ENCODE assay signal across 31 mouse cellular contexts in the genomic region with DNA sequence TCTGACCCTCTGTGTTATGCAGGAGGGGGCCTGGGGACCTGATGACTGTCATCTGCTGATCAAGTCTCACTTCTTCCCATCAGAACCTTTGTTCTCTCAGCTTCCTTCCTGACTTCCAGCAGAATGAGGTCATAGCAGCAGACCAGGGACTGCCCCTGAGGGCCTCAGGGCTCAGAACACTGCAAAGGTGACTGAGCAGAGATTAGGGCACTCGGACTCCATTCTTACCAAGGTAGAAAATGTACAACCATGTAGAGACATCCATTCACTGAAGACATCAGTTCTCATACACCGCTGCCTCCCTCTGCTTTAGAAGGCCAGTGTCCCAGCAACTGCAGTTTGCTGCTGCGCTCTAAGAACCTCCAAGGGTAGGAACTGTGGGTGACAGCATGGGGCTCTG. TPM values are rescaled to one million over a fixed set of nuclear protein-coding genes. Genes with fewer than 3 reads are reported as not detected.
A peak's percentile ranks its signal among the peaks of the same experiment; 100 is the strongest.
DNase-seq lines count a peak whose midpoint lies in the region; ATAC-seq and TF ChIP-seq lines count a peak whose summit lies in the region.
"Had no signal": no experiment of that assay in that cellular context is flagged by ENCODE, and none has a peak within 500 bp of the region (broad histone marks: within the 10 kb centered on the region; RNA-seq: fewer than 3 reads in every experiment).

No protein-coding gene starts in this region.

- no peaks in the 10 kb centered on the region for H3K9me3 ChIP-seq in forebrain, postnatal 0 days (ENCODE audit: low read length)
- H3K9me3 ChIP-seq in forebrain, embryonic 14.5 days (replicated peaks; ENCODE audit: control insufficient read depth, low read length), result no peaks in the 10 kb centered on the region
- H3K9me3 ChIP-seq in heart, embryonic 10.5 days, result no peaks in the 10 kb centered on the region
- 0 out of 2 replicates have a peak, but pooled peaks cover 3% of the 10 kb centered on the region for H3K9me3 ChIP-seq in heart, embryonic 16.5 days (replicated peaks; ENCODE audit: control insufficient read depth, low read length)
- H3K9me3 ChIP-seq: embryonic facial prominence, embryonic 10.5 days; embryonic facial prominence, embryonic 15.5 days; forebrain, embryonic 13.5 days; hindbrain, embryonic 10.5 days; hindbrain, embryonic 15.5 days; limb, embryonic 10.5 days; limb, embryonic 15.5 days; liver, embryonic 13.5 days; neural tube, embryonic 13.5 days had no signal

- no peak overlapping the region for H3K4me3 ChIP-seq in forebrain, postnatal 0 days (ENCODE audit: low read depth, low read length)
- no peak overlapping the region for H3K4me3 ChIP-seq in forebrain, embryonic 14.5 days (ENCODE audit: low read depth, low read length)
- no peak overlapping the region for H3K4me3 ChIP-seq in heart, embryonic 10.5 days
- no peak overlapping the region for H3K4me3 ChIP-seq in brown adipose tissue, adult 24 weeks (ENCODE audit: insufficient read depth, low read depth, low read length)
- H3K4me3 ChIP-seq in heart, embryonic 16.5 days (ENCODE audit: low read length), result no peak overlapping the region
- H3K4me3 ChIP-seq: embryonic facial prominence, embryonic 10.5 days; embryonic facial prominence, embryonic 15.5 days; forebrain, embryonic 13.5 days; hindbrain, embryonic 10.5 days; hindbrain, embryonic 15.5 days; limb, embryonic 10.5 days; limb, embryonic 15.5 days; liver, embryonic 13.5 days; neural tube, embryonic 13.5 days had no signal

- WGBS in forebrain, postnatal 0 days, result 90% methylated on average over 3 of the region's 3 CpGs
- 93% methylated on average over 3 of the region's 3 CpGs for WGBS in forebrain, embryonic 14.5 days
- WGBS in heart, embryonic 10.5 days, result 61% methylated on average over 3 of the region's 3 CpGs
- 57% methylated on average over 3 of the region's 3 CpGs for WGBS in heart, embryonic 16.5 days

- H3K4me1 ChIP-seq in forebrain, postnatal 0 days (ENCODE audit: insufficient read depth), result no peaks in the 10 kb centered on the region
- H3K4me1 ChIP-seq in forebrain, embryonic 14.5 days (ENCODE audit: control insufficient read depth, insufficient read depth, low read length), result no peaks in the 10 kb centered on the region
- peaks cover 40% of the 10 kb centered on the region for H3K4me1 ChIP-seq in heart, embryonic 10.5 days
- peaks cover 17% of the 10 kb centered on the region for H3K4me1 ChIP-seq in brown adipose tissue, adult 24 weeks (ENCODE audit: control insufficient read depth, insufficient read depth, insufficient read length, low read length)
- peaks cover 21% of the 10 kb centered on the region for H3K4me1 ChIP-seq in heart, embryonic 16.5 days (ENCODE audit: control insufficient read depth, insufficient read depth, low read length)
- H3K4me1 ChIP-seq: embryonic facial prominence, embryonic 15.5 days; hindbrain, embryonic 15.5 days; liver, embryonic 13.5 days had no signal

- H3K27ac ChIP-seq in forebrain, postnatal 0 days (ENCODE audit: low read depth, low read length), result 0 out of 2 replicates have a peak overlapping the region, but pooled peaks have one; percentile 4
- no peak overlapping the region for H3K27ac ChIP-seq in forebrain, embryonic 14.5 days (ENCODE audit: low read depth, low read length)
- peak overlapping the region; percentile 83 for H3K27ac ChIP-seq in heart, embryonic 10.5 days
- peak overlapping the region; percentile 67 for H3K27ac ChIP-seq in brown adipose tissue, adult 24 weeks (replicated peaks; ENCODE audit: low read depth, low read length)
- peak overlapping the region; percentile 17 for H3K27ac ChIP-seq in heart, embryonic 16.5 days (ENCODE audit: low read length)
- H3K27ac ChIP-seq: embryonic facial prominence, embryonic 10.5 days; embryonic facial prominence, embryonic 15.5 days; forebrain, embryonic 13.5 days; hindbrain, embryonic 10.5 days; hindbrain, embryonic 15.5 days; limb, embryonic 10.5 days; liver, embryonic 13.5 days; neural tube, embryonic 13.5 days had no signal

- TF ChIP-seq CTCF in forebrain, postnatal 0 days (IDR thresholded peaks at IDR 0.05; ENCODE audit: low read depth), result no peak

- intact Hi-C loops in heart, postnatal 36 days (cut with DNase I), result loop anchor here (1.0 to 2.0 kb wide), 2 partner anchors 36 to 76 kb away; no protein-coding TSS in a partner anchor

- no peak overlapping the region for H3K4me2 ChIP-seq in forebrain, postnatal 0 days (ENCODE audit: low read depth)
- no peak overlapping the region for H3K4me2 ChIP-seq in forebrain, embryonic 14.5 days (ENCODE audit: low read length)
- H3K4me2 ChIP-seq in heart, embryonic 16.5 days (ENCODE audit: low read depth, low read length), result no peak overlapping the region
- H3K4me2 ChIP-seq: embryonic facial prominence, embryonic 15.5 days; forebrain, embryonic 13.5 days; hindbrain, embryonic 15.5 days; limb, embryonic 15.5 days; liver, embryonic 13.5 days; neural tube, embryonic 13.5 days had no signal

- no peak overlapping the region for H3K9ac ChIP-seq in forebrain, postnatal 0 days
- H3K9ac ChIP-seq in forebrain, embryonic 14.5 days (ENCODE audit: low read length), result no peak overlapping the region
- H3K9ac ChIP-seq in heart, embryonic 16.5 days (ENCODE audit: low read length), result peak overlapping the region; percentile 5; the same call in 1 of the 2 replicates
- H3K9ac ChIP-seq: embryonic facial prominence, embryonic 15.5 days; forebrain, embryonic 13.5 days; hindbrain, embryonic 15.5 days; limb, embryonic 15.5 days; liver, embryonic 13.5 days; neural tube, embryonic 13.5 days had no signal

- no peaks in the 10 kb centered on the region for H3K36me3 ChIP-seq in forebrain, postnatal 0 days (ENCODE audit: insufficient read depth)
- H3K36me3 ChIP-seq in forebrain, embryonic 14.5 days (ENCODE audit: control insufficient read depth, insufficient read depth, low read length), result no peaks in the 10 kb centered on the region
- H3K36me3 ChIP-seq in heart, embryonic 10.5 days, result no peaks in the 10 kb centered on the region; the same call in 1 of the 2 replicates
- H3K36me3 ChIP-seq in heart, embryonic 16.5 days (ENCODE audit: control insufficient read depth, insufficient read depth), result no peaks in the 10 kb centered on the region
- H3K36me3 ChIP-seq: embryonic facial prominence, embryonic 10.5 days; embryonic facial prominence, embryonic 15.5 days; hindbrain, embryonic 10.5 days; hindbrain, embryonic 15.5 days; limb, embryonic 10.5 days; limb, embryonic 15.5 days; liver, embryonic 13.5 days; neural tube, embryonic 13.5 days had no signal

- H3K27me3 ChIP-seq in forebrain, postnatal 0 days (ENCODE audit: insufficient read depth, low read length), result no peaks in the 10 kb centered on the region
- no peaks in the 10 kb centered on the region for H3K27me3 ChIP-seq in forebrain, embryonic 14.5 days (replicated peaks; ENCODE audit: control insufficient read depth, insufficient read depth, low read length)
- no peaks in the 10 kb centered on the region for H3K27me3 ChIP-seq in heart, embryonic 10.5 days (ENCODE audit: insufficient read depth, poor library complexity, severe bottlenecking)
- no peaks in the 10 kb centered on the region for H3K27me3 ChIP-seq in heart, embryonic 16.5 days (ENCODE audit: control insufficient read depth, insufficient read depth, low read length)
- H3K27me3 ChIP-seq: CH12.LX; embryonic facial prominence, embryonic 15.5 days; hindbrain, embryonic 15.5 days; limb, embryonic 15.5 days; liver, embryonic 13.5 days; neural tube, embryonic 13.5 days had no signal

- no peak for ATAC-seq in forebrain, postnatal 0 days
- ATAC-seq in forebrain, embryonic 14.5 days, result no peak
- peak; percentile 49; the same call in 1 of the 2 replicates for ATAC-seq in heart, embryonic 16.5 days (replicated peaks; ENCODE audit: extremely low read depth, insufficient read depth, low FRiP score)
- ATAC-seq: activated CD4-positive, CD25-positive, alpha-beta regulatory T cell, adult 4 months; forebrain, embryonic 13.5 days; inflammation-experienced regulatory T-cells, adult 6 months had no signal

- DNase-seq in forebrain, postnatal 0 days, result no peak
- DNase-seq in forebrain, embryonic 14.5 days (ENCODE audit: low spot score), result no peak
- DNase-seq in heart, embryonic 10.5 days (ENCODE audit: low spot score), result no peak
- DNase-seq in heart, postnatal 36 days, result no peak
- DNase-seq in yolk sac, embryonic 10.5 days (ENCODE audit: low spot score), result no peak
- DNase-seq in frontal cortex, adult 2 months (ENCODE audit: extremely low spot score in 1 of 2, low spot score in 1 of 2), result no peak
- DNase-seq: adrenal gland, adult 2 months; adrenal gland, postnatal 36 days; cerebellum, adult 8-10 months; cerebellum, postnatal 25 days; kidney, adult 11 months; kidney, postnatal 14 days; liver, embryonic 13.5 days; lung, adult 2 months; lung, postnatal 14 days; right cerebral cortex, postnatal 25 days; thymus, adult 2 months; thymus, postnatal 36 days had no signal

RNA-seq across cellular contexts. Expression of gene Colgalt2, which starts 23.4 kb away (rescaled TPM):
- 6.4 and 7.0 TPM in 2 replicates for total RNA-seq in forebrain, postnatal 0 days (2014; rRNA removed)
- polyA plus RNA-seq in forebrain, postnatal 0 days (2015; fragmentation: Nextera tagmentation; extraction: Ambion mirVana), result 3.2 and 3.7 TPM in 2 replicates
- 2.6 and 2.7 TPM in 2 replicates for polyA plus RNA-seq in forebrain, embryonic 14.5 days (2014; fragmentation: Nextera tagmentation; extraction: Ambion mirVana)
- 2.4 and 4.3 TPM in 2 replicates for polyA plus RNA-seq in heart, embryonic 10.5 days (2016; fragmentation: Nextera tagmentation; extraction: Ambion mirVana)
- 1 to 10 TPM; 3.3 to 3.7 TPM for total RNA-seq in heart, postnatal 36 days (2021)
- polyA plus RNA-seq in brown adipose tissue, adult 24 weeks (2012; ENCODE audit: insufficient read depth, insufficient read length, missing spikeins), result 1.1 and 2.1 TPM in 2 replicates
- 2.0 and 2.3 TPM in 2 replicates for polyA plus RNA-seq in heart, embryonic 16.5 days (2015; fragmentation: Nextera tagmentation; extraction: Ambion mirVana)
- 5.9 and 7.7 TPM in 2 replicates for polyA plus RNA-seq in frontal cortex, adult 2 months (2012; rRNA removed)
- total RNA-seq: CH12.LX had no signal
- polyA plus RNA-seq: activated CD4-positive, CD25-positive, alpha-beta regulatory T cell, adult 4 months; inflammation-experienced regulatory T-cells, adult 6 months had no signal

RNA-seq across cellular contexts. Expression of gene Tsen15, which starts 36.6 kb away (rescaled TPM):
- total RNA-seq in forebrain, postnatal 0 days (2014; rRNA removed), result 28.5 and 39.3 TPM in 2 replicates
- 34.9 and 39.4 TPM in 2 replicates for polyA plus RNA-seq in forebrain, postnatal 0 days (2015; fragmentation: Nextera tagmentation; extraction: Ambion mirVana)
- 43.3 and 45.9 TPM in 2 replicates for polyA plus RNA-seq in forebrain, embryonic 14.5 days (2014; fragmentation: Nextera tagmentation; extraction: Ambion mirVana)
- 75.9 and 94.4 TPM in 2 replicates for polyA plus RNA-seq in heart, embryonic 10.5 days (2016; fragmentation: Nextera tagmentation; extraction: Ambion mirVana)
- 10 to 100 TPM; 15.2 to 20.2 TPM for total RNA-seq in heart, postnatal 36 days (2021)
- 9.6 and 14.4 TPM in 2 replicates for polyA plus RNA-seq in brown adipose tissue, adult 24 weeks (2012; ENCODE audit: insufficient read depth, insufficient read length, missing spikeins)
- polyA plus RNA-seq in heart, embryonic 16.5 days (2015; fragmentation: Nextera tagmentation; extraction: Ambion mirVana), result 46.3 and 50.4 TPM in 2 replicates
- polyA plus RNA-seq in frontal cortex, adult 2 months (2012; rRNA removed), result 43.5 and 48.5 TPM in 2 replicates
